Mouse (Mus musculus) CD4-positive, CD25-positive, alpha-beta regulatory T cell, adult 2 months (primary cell): ENCODE data around the gene Cnnm1.

Source experiments
- DNase-seq: peaks from one replicate; pipeline ENCODE4 v3.0.0-alpha.2; 2012; ENCODE audit warnings: low read depth, low spot score

Gene Cnnm1

GRCm38 (mm10) chr19:43440112-43440737, at the start of gene Cnnm1:
Gene Cnnm1, plus strand, starts transcription at chr19:43440436.
- peak; percentile 5 for DNase-seq

GRCm38 (mm10) chr19:43396327-43396726, 43.9 kb upstream of the Cnnm1 start:
- peak; percentile 65 for DNase-seq

GRCm38 (mm10) chr19:43407181-43407580, 33.1 kb upstream of the Cnnm1 start:
- DNase-seq, result no peak

- DNase-seq, result no peak
Observed at GRCm38 (mm10) chr19:43415565-43415964, 24.7 kb upstream of the Cnnm1 start.

- no peak for DNase-seq
Observed at GRCm38 (mm10) chr19:43420506-43420905, 19.7 kb upstream of the Cnnm1 start.

GRCm38 (mm10) chr19:43424082-43424481, 16.2 kb upstream of the Cnnm1 start:
- DNase-seq, result no peak

DNA sequence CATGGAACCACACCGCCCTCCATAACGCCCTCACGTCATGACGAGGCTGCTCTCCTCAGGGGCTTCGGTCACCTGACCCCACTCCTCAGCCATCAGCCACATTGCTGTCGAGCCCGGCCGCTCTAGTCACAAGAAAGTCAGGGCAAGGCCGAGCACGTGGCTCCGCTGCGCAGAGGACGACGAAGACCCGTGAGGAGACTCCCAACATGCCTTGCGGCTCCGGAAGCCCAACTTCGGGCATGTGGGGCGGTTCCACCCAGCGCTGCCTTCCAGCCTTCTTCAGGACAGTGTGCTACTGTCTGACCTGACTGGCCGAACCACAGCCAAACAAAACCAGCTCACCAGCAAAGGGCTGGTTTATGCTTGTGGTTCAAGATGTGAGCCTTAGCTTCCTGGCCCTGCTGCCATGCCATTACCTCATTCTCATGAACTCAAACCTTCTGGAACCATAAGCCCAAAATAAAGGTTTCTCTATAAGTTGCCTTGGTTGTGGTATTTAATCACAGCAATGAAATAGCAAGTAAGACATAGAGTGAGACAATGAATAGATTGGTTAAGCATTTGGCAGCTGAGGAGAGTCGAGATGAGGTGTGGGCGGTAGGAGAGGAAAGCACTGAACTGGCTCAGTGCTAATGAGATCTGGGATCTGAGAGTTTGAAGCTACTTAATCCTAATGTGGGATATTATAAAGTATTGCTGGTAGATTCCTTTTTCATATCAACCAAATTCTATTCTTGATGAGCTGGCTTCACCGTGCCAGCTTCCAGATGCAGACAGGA, 12.6 kb upstream of the Cnnm1 start:
- DNase-seq, result no peak

DNA sequence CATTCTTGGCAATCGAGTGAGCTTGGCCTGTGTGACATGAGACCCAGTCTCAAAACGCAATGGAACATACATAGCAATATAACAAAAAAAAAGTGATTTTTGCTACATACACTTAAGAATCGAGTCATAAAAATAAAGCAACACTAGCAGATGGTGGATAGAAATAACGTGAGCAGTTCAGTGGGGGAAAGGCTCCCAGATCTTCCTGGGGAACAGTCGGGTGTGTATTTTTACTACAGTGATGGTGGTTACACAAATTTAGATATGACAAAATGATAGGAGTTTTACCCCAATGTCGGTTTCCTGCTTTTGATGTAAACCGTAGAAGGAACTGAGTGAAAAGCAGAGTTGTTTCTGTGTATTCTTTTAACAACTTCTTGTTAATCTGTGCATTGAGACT, 990 bp upstream of the Cnnm1 start:
- DNase-seq, result no peak

GRCm38 (mm10) chr19:43440768-43441660, 778 bp downstream of the Cnnm1 start:
- peak; percentile 1 for DNase-seq

GRCm38 (mm10) chr19:43441661-43441990, 1.4 kb downstream of the Cnnm1 start:
- DNase-seq, result no peak

GRCm38 (mm10) chr19:43442269-43442668, 2.0 kb downstream of the Cnnm1 start:
- DNase-seq, result no peak

GRCm38 (mm10) chr19:43442906-43443305, 2.7 kb downstream of the Cnnm1 start:
- no peak for DNase-seq

DNA sequence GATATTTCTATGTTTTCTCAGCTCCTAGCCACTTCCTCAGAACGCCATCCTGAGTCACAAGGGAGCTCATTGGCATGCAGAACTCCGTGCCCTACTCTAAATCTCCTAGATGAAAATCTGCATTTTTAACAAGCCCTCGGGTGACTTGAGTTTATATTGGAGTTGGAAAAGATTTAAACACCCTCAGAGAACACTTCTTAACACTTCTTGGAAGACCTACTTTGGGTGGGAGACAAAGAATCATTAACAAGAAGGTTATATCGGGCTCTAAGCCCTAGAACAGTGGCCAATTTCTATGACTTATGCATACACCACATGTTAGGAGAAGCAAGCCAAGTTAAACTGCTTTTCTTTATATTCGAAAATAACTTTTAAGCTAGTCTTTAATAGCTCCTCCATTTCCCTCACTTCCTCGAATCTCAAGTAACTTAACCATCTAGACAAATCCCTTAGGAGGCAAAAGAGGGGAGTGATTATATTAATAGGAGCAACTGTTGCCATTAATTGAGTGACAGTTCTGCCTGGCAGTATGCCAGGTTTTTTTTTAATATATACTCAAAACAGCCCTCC, 4.5 kb downstream of the Cnnm1 start:
- no peak for DNase-seq

DNA sequence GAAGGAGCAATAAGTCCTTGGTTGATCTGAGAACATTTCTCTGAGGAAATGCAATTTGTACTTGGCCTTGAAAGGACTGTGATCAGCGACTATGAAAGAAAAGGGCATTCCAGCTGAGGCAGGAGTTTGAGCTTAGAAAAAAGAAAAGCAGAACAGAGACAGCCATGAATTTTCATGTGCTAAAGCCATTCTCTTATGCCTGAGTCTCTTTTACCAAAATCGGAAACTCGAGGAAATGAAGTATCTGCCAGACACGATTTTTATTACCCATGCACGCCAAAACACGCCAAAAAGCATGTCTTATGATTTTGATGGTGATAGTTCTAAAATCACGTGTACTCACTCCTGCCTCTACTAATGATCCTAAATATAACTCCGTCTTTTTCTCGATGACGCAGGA, 11.3 kb downstream of the Cnnm1 start:
- no peak for DNase-seq

GRCm38 (mm10) chr19:43452176-43452575, 11.9 kb downstream of the Cnnm1 start:
- DNase-seq, result no peak

DNA sequence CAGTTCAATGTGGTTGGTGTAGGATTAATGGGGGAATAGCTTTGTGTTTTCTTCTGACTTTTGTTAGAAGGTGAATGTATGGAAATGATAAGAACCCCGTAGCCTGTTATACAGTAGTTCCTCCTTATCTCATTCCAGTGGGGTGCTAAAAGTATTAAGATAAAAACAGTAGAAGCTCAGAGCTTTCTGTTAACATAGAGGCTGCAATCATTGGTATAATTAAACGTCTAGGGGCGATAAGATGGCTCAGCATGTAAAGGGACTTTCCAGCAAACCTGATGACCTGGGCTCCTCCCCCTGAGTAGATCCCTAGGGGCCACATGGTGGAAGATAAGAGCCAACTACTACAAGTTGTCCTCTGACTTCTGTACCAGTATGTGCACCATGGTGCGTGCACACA, 12.8 kb downstream of the Cnnm1 start:
- no peak for DNase-seq

DNA sequence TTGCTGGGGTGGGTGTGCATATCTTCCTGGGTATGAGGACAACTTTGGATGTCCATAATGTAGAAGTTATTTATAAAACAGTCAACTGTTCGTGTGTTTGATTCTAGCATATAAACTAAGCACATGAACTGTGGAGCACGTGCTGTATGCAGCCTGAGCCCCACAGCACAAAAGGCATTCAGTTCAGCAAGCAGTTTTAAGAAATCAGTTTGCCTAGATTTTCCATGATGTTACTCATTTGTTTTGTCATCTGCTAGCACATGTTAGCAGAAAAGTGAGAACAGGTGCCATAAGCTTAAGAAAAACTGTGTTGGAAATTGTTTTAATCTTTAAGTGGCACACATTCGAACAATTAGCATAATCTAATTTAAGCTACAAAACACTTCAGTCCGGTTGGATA, 19.7 kb downstream of the Cnnm1 start:
- DNase-seq, result no peak

DNA sequence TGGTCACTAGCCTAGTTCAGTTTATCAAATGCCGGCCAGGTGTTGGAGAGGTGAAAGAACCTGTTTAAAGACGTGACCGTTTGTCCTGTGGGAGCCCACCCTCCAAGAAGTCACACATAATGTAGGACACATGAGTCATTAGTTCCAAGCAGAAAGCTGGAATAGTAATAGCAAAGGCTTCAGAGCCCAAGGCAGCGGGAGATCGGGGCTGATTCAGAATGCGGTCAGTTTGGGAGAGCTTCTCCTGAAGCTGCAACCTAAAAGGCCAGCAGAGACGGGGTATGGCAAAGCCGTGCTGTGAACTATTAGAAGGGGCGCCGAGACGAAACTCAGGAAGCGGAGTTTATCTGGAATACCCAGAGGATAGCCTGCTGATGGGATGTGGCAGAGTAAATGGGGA, 20.2 kb downstream of the Cnnm1 start:
- no peak for DNase-seq

DNA sequence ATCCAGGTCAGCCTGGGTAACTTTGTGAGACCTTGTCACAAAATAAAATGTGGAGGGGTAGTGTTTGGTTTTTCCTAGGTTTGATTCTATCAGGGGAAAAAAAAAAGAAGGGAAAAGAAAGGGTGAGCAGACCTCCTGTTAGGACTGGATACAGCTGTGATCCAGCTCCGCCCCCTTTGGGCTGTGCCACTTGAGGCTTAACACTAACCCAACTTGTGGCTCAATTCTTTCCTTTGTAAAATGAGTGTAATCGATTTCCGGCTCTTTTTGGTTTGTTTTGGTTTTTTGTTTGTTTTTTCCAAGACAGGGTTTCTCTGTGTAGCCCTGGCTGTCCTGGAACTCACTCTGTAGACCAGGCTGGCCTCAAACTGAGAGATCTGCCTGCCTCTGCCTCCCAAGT, 21.9 kb downstream of the Cnnm1 start:
- DNase-seq, result no peak

DNA sequence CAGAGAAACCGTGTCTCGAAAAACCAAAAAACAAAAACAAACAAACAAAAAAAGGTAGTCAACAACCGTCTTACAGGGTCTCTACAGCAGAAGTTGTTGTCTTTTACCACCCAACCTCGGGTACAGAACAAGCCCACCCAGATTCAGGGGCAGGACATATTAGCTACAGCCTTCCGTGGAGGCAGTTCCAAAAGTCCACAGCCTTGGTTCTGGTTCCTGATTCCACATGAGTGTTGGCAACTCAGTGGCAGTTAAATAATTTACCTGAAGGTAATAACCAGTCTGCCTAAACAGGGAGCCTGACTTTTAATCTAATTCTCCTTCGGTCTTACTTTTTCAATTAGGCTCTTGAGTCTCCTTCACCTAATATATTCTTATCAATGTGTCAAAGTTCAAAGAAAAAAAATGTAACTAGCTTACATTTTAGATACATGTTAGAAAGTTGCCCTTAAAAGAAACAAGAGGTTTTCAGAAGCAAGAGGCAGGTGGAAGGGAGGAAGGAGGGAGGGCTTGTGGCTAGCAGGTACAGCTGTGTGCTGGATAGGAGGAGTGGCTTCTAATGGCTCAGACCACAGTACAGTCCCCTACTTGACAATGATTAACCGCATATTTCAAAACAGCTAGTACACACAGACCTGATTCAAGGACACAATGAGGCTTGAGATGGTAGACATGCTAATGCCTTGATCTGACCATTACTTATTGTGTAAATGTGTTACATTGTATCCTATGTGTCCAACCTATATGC, 23.5 kb downstream of the Cnnm1 start:
- DNase-seq, result no peak

DNA sequence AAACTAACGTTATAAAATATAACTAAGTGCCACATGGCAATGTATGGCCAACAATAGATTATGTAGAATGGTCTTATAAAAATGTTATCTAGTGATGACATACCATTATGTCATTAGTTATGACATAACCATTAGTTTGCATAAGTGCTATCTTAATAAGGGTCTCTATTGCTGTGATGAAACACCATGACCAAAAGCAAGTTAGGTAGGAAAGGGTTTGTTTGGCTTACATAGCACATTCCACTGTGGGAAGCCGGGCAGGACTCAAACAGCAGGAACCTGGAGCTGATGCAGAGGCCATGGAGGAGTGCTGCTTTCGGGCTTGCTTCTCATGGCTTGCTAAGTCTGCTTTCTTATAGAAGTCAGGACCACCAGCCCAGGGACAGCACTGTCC, 24.1 kb downstream of the Cnnm1 start:
- no peak for DNase-seq
